Mouse (Mus musculus) CH12.LX (cell line): Measurements from ENCODE around the gene Tspan5.

Source experiments
- CTCF ChIP-seq, 2 experiments: IDR thresholded peaks in 1 of 2; conservative IDR thresholded peaks in 1 of 2; 2 replicates each; pipeline ENCODE4 v1.5.1; 2011 to 2012; ENCODE audit warnings: low read depth in 2 of 2, low read length in 2 of 2, improper control_type of control experiment in 1 of 2, inconsistent platforms in 1 of 2, mild to moderate bottlenecking in 1 of 2, moderate library complexity in 1 of 2
- POLR2A ChIP-seq: IDR thresholded peaks from 2 replicates; pipeline ENCODE4 v1.6.1; 2011; ENCODE audit warnings: low read depth, mild to moderate bottlenecking, improper control_type of control experiment, low read length

GRCm38 (mm10) chr3:138945516-138945915 is 203.5 kb downstream of the Tspan5 start:
- TF ChIP-seq CTCF (conservative IDR thresholded peaks at IDR 0.05 in 1 of 2, IDR thresholded peaks at IDR 0.05 in 1 of 2; ENCODE audit: low read depth in 2 of 2, low read length in 2 of 2) (no peak), POLR2A (no peak)
